24 mouse cellular contexts compared by ENCODE assay signal in the genomic region with DNA sequence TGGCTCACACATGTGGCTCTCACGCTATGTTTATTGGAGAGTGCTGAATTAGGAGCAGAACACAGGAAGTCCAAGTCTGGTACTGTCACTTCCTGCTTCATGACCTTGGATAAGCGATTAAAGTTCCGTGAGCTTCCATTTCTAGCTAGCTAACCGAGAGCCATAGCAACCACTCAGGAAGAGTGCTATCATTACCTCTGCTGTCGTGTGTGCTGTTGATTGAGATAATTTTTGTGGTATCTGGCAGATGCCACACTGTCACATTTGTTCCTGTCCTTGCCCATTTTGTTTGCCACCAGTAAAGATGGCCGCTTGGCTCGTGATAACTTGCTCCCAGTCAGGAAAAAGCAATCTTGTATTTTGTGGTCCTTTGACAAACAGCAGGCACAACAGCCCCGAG.
DNase-seq lines count a peak whose midpoint lies in the region; ATAC-seq and TF ChIP-seq lines count a peak whose summit lies in the region.
"Had no signal": no experiment of that assay in that cellular context is flagged by ENCODE, and none has a peak within 500 bp of the region (broad histone marks: within the 10 kb centered on the region; RNA-seq: fewer than 3 reads in every experiment).

No protein-coding gene starts in this region.

- TF ChIP-seq RAD21 in MEL (IDR thresholded peaks at IDR 0.05; ENCODE audit: low read depth, low read length) = no peak

- TF ChIP-seq POLR2A in MEL (IDR thresholded peaks at IDR 0.05; ENCODE audit: control insufficient read depth in 1 of 2, insufficient read depth in 1 of 2, low read depth in 1 of 2, low read length in 2 of 2, poor library complexity in 1 of 2) = no peak

- H3K36me3 ChIP-seq in lung, embryonic 14.5 days (ENCODE audit: insufficient read depth) = no peaks in the 10 kb centered on the region
- H3K36me3 ChIP-seq in MEL (ENCODE audit: control insufficient read depth in 1 of 2, insufficient read depth in 2 of 2, low read length in 2 of 2) = no peaks in the 10 kb centered on the region
- H3K36me3 ChIP-seq: embryonic facial prominence, embryonic 15.5 days; forebrain, embryonic 10.5 days; G1E; heart, embryonic 13.5 days; hindbrain, embryonic 12.5 days had no signal

- H3K79me2 ChIP-seq in MEL (ENCODE audit: control insufficient read depth, insufficient read depth, low read length, poor library complexity) = no peaks in the 10 kb centered on the region

- peak; percentile 23 for DNase-seq in lung, embryonic 14.5 days
- DNase-seq in lung, postnatal 10 days = no peak
- DNase-seq in 416B (ENCODE audit: low read depth) (peak; percentile 95), MEL (ENCODE audit: low read depth, low spot score) (peak; percentile 15)
- no peak for DNase-seq in left cerebral cortex, postnatal 14 days (ENCODE audit: low spot score in 2 of 2)
- DNase-seq: adrenal gland, postnatal 14 days; B cell, adult 2 months; cerebellum, adult 18-20 months; cerebellum, adult 9-11 months; embryo, embryonic 11 days; gastrocnemius, adult 2 months; gastrocnemius, postnatal 25 days; heart, postnatal 4 days had no signal

- no peak overlapping the region for H3K9ac ChIP-seq in lung, embryonic 14.5 days
- H3K9ac ChIP-seq in MEL (ENCODE audit: control insufficient read depth, low read depth, low read length, poor library complexity, severe bottlenecking) = no peak overlapping the region
- H3K9ac ChIP-seq: embryonic facial prominence, embryonic 15.5 days; heart, embryonic 13.5 days; hindbrain, embryonic 12.5 days had no signal

- WGBS in lung, embryonic 14.5 days = 64% methylated on average over 8 of the region's 8 CpGs

- no peak overlapping the region for H3K4me3 ChIP-seq in lung, embryonic 14.5 days (ENCODE audit: low read depth, low read length)
- no peak overlapping the region for H3K4me3 ChIP-seq in MEL (ENCODE audit: control insufficient read depth in 1 of 2, insufficient read depth in 1 of 2, low read depth in 2 of 2, low read length in 2 of 2)
- H3K4me3 ChIP-seq: embryonic facial prominence, embryonic 15.5 days; erythroblast, embryonic 14.5 days; forebrain, embryonic 10.5 days; gastrocnemius, adult 2 months; heart, embryonic 13.5 days; hindbrain, embryonic 12.5 days had no signal

- intact Hi-C loops in left cerebral cortex, postnatal 14 days (cut with DNase I) = no loop called here

- no peak for TF ChIP-seq EP300 in MEL (IDR thresholded peaks at IDR 0.05; ENCODE audit: low read depth in 1 of 2, low read length in 2 of 2)

- no peak overlapping the region for H3K27ac ChIP-seq in lung, embryonic 14.5 days (ENCODE audit: low read depth)
- no peak overlapping the region for H3K27ac ChIP-seq in MEL (ENCODE audit: control insufficient read depth, low read depth, low read length)
- H3K27ac ChIP-seq: embryonic facial prominence, embryonic 15.5 days; forebrain, embryonic 10.5 days; gastrocnemius, adult 2 months; heart, embryonic 13.5 days; hindbrain, embryonic 12.5 days had no signal

- no peak for TF ChIP-seq CTCF in lung, embryonic 14.5 days (IDR thresholded peaks at IDR 0.05; ENCODE audit: low read depth)
- TF ChIP-seq CTCF in MEL (IDR thresholded peaks at IDR 0.05 in 2 of 3, conservative IDR thresholded peaks at IDR 0.05 in 1 of 3; ENCODE audit: control insufficient read depth in 1 of 3, insufficient read depth in 1 of 3, low read depth in 2 of 3, low read length in 3 of 3, poor library complexity in 1 of 3, severe bottlenecking in 1 of 3) = no peak

- ATAC-seq in lung, embryonic 14.5 days (ENCODE audit: insufficient read depth) = no peak
- peak; percentile 47 for ATAC-seq in megakaryocyte-erythroid progenitor cell, adult 5-6 weeks (replicated peaks; ENCODE audit: low FRiP score, low TSS enrichment, poor library complexity, severe bottlenecking)
- ATAC-seq: activated CD4-positive, CD25-positive, alpha-beta regulatory T cell, adult 4 months; CD4-positive, CD25-positive, alpha-beta regulatory T cell, adult 4 months; hindbrain, embryonic 16.5 days; Patski had no signal

- no peaks in the 10 kb centered on the region for H3K9me3 ChIP-seq in lung, embryonic 14.5 days (ENCODE audit: low read depth, low read length)
- H3K9me3 ChIP-seq in MEL (replicated peaks; ENCODE audit: insufficient read depth, low read length) = no peaks in the 10 kb centered on the region
- H3K9me3 ChIP-seq: embryonic facial prominence, embryonic 15.5 days; forebrain, embryonic 10.5 days; G1E; hindbrain, embryonic 12.5 days had no signal

- no peak overlapping the region for H3K4me2 ChIP-seq in lung, embryonic 14.5 days
- H3K4me2 ChIP-seq: embryonic facial prominence, embryonic 15.5 days; heart, embryonic 13.5 days; hindbrain, embryonic 12.5 days had no signal

- no peaks in the 10 kb centered on the region for H3K27me3 ChIP-seq in lung, embryonic 14.5 days (ENCODE audit: insufficient read depth, low read length)
- no peaks in the 10 kb centered on the region for H3K27me3 ChIP-seq in MEL (ENCODE audit: control insufficient read depth in 1 of 2, insufficient read depth in 2 of 2, low read length in 2 of 2)
- H3K27me3 ChIP-seq: embryonic facial prominence, embryonic 15.5 days; heart, embryonic 13.5 days; hindbrain, embryonic 12.5 days; Patski had no signal

- H3K4me1 ChIP-seq in lung, embryonic 14.5 days (ENCODE audit: insufficient read depth) = peaks cover 17% of the 10 kb centered on the region; the same call in 1 of the 2 replicates
- H3K4me1 ChIP-seq in MEL (ENCODE audit: control insufficient read depth in 1 of 2, insufficient read depth in 2 of 2, low read length in 2 of 2) = no peaks in the 10 kb centered on the region
- H3K4me1 ChIP-seq: forebrain, embryonic 10.5 days; hindbrain, embryonic 12.5 days had no signal

TF ChIP-seq in MEL, 35 proteins besides CTCF, POLR2A, EP300 and RAD21:
- TF ChIP-seq USF2 (IDR thresholded peaks at IDR 0.05; ENCODE audit: borderline replicate concordance in 1 of 2, insufficient read depth in 1 of 2, low read depth in 1 of 2, low read length in 2 of 2) (no peak), GATA1 (IDR thresholded peaks at IDR 0.05; ENCODE audit: low read depth, low read length) (0 out of 2 replicates have a peak, but pooled peaks have one; percentile 11)

Comparison
In these comparisons a context has a peak if more than half of its experiments do, and no peak if none do; other contexts are left out.
1. DNase-seq: peak in lung, embryonic 14.5 days (single experiment), 416B (single experiment) and MEL (single experiment); none in lung, postnatal 10 days (single experiment) and left cerebral cortex, postnatal 14 days (0 of 2).